Mouse (Mus musculus) mature B cell (primary cell): ENCODE results near the gene Hrh2.

Experiments used
- in situ Hi-C: fragments of 300-500 bp; cut with MboI; formaldehyde crosslinking; loops from 2 replicates; pipeline ENCODE4 v1.14.3; 2019

Gene Hrh2

DNA sequence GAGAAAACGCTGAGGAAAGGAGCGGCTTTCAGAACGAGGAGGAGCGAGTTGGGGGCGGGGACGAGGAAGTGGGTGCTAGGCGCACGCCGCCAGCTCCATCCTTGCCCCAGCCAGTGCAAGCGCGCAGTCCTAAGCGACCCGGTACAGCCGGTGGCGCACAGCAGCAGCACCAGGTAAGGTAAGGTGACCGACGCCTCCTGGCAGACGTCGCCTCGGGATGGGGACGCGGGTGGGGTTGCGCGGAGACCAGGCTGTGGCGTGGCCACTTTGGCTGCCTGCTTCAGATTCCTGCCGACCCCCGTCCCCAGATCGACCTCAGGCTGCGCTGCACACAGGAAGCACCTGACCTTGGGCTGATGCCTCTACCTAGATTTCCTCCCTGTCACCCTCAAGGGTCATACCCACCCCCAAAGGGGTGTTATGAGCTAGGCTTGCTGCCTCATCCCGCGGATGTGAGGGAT is at the start of gene Hrh2:
Gene Hrh2, plus strand, starts transcription at position 109 of the 461 bp plus-strand sequence.
- in situ Hi-C loops: no loop called here

DNA sequence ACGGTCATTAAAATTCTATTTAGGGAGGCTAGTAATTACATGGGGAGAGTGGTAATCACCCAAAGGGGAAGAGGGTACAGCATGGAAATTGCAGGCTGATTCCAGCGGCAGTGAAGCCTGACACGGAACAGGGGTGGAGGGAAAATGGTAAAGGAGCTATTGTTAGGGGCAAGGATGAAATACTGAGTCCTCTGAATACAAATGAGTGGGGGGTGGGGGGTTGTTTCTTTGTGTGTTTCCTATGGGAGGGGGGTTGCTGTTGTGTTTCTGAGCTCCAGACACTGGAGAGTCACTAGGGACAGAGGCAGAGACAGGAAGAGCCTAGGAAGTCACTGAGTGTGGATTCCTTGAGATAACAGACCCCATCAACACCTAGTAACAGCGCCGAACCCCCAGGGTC is 48.1 kb upstream of the Hrh2 start:
- in situ Hi-C loops: no loop called here

DNA sequence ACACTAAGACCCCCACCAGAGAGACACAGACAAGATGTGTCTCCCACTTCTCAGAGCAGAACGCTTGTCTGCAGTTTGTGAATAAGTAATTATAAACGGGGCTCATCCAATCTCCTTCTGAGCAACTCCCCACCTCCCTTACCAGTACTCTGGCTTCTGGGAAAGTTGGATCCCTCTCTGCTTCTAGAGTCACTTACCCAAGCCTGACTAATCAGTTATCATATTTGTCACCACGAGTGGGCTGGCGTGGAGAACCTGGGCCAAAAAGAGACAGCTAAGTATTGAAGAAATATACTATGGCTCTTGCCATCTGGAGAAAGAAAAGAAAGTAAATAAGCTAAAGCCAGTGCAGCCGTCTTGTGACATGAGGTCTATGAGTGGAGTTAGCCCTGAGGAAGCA is 47.3 kb upstream of the Hrh2 start:
- in situ Hi-C loops: no loop called here

DNA sequence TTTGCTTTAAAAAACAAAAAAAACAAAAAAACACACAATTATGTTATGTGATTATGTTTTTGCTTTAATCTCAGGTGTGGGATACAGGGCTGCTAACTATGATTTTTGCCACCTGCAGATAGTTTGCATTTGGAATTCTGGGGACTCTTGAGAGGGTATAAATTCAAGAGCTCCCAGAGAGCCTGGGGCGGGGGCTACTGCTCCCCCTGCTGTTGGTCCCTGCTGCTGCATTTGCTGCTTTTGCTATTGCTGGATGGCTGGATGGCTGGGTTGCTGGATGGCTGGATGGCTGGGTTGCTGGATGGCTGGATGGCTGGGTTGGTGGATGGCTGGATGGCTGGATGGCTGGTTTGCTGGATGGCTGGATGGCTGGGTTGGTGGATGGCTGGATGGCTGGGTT is 44.6 kb upstream of the Hrh2 start:
- in situ Hi-C loops: no loop called here

DNA sequence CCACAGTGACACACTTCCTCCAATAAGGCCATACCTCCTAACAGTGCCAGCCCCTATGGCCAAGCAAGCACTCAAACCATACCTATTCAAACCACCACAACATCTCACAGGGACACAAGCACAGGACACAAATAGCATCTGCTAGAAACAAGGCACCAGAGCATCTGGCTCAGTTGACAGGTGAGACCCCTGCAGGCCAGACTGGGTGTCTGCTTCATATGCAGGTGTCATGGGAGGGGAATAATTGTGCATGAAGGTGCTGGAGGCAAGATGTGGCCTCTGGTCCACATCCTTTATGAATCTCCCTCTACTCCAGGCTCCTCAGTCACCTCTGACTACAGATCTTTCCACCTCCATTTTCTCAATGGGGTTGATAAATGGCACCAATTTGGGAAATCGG is 39.5 kb upstream of the Hrh2 start:
- in situ Hi-C loops: no loop called here

DNA sequence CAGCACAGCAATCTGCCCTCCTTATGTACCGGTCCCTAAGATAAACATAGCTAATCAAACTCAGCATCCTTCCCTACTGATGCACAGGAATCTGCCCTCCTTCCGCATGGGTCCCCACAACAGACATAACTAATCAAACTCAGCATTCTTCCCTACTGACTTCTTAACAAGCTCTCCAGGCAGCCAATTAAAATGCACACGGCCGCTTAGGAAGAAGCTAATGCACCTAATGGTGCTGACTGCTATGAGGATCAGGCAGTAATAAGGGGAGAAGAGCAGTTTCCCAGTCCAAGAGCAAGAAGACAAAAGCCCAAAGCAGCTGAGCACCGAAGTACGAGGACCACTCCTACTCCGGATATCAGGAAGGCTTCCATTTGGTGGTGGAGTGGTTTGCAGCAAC is 39.0 kb upstream of the Hrh2 start:
- in situ Hi-C loops: no loop called here

DNA sequence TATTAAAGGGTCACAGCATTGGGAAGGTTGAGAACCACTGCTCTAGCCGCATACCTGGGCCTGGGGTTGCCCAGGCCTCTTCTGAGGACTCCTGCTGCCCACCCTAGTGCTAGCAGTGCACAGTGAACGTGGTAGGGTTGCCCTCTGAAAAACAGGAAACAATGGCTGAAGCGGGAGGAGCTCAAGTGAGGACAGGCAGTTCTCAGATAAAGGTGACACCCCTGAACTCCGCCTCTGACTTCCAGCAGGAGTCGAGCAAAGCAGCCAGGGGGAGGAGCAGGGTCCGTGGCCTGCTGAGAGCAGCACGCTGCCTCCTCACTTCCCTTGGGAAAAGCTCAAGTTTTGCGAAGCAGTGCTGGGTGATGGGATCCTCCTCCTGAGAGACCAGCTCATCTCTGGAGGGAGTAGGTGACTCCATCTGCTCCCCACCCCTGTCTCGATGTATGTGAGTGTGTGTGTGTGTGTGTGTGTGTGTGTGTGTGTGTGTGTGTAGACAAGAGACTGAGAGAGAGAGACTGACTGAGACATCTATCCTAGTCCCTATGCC is 38.2 kb upstream of the Hrh2 start:
- in situ Hi-C loops: no loop called here

DNA sequence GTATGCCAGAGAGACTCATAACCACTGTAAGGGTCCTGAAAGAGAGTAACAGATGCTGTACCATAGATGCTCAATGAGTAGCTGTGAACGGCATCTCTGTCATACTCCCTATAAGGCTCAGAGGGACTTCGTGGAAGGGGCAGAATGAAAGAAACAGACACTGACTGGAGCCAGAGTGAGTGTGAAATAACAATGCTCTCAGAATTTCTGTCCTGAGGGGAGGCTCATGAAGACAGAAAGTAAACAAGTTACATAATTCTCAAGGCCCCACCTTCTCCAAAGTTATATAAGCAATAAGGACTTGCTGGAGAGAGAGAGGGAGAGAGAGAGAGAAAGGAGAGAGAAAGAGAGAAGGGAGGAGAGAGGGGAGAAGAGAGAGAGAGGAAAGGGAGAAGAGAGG is 36.1 kb upstream of the Hrh2 start:
- in situ Hi-C loops: no loop called here

DNA sequence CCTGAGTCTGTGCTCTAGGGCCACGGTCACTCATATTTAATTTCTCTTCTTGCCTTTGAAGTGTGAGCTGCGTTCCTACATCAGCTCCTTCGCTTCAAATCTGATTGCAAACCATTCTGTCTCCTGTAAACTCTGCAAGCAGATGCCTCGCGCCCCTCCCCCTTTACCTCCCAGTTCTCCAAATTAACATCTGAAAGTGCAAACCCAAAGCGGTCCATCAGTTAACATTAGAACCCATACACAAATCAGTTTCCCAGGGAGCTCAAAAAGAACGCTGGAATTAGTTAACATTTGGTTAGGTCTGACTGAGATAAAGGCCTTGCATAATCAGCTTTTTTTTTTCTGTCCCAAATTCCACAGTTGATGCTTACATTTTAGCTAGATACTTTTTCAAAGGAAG is 32.7 kb upstream of the Hrh2 start:
- in situ Hi-C loops: no loop called here

DNA sequence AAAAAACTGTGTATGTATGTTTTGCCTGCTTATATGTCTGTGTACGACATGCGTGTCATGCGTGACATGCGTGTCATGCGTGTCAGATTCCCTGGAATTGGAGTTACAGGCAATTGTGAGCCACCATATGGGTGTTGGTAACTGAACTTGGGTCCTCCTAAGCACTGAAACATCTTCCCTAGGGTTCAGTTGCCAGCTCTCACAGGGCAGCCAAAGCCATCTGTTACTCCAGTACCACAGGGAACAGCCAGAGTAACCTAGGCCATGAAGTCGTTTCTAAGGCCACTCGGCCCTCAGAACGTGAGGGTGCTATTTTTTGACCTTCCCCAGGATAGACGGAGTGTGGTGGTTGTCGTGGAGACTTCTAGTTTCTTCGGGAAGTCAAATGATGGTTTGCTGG is 32.2 kb upstream of the Hrh2 start:
- in situ Hi-C loops: no loop called here

DNA sequence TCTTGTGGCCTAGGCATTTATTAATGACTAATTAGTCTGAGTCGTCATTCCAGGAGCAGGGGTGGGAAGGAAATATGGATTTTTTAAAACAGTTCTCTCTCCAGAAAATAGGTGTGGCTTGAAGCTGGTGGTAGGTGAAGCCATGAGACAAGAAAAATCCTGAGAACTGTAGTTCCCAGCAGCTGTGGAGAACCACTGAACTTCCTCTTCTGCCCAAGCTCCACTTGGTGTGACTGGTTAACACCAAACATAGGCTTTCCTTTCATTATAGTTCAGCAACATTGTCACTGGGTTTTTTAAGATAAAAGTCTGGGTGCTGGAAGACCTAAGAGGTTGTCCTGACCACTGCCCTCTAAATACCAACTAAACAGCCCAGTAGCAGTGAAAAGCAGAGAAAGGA is 31.4 kb upstream of the Hrh2 start:
- in situ Hi-C loops: no loop called here

DNA sequence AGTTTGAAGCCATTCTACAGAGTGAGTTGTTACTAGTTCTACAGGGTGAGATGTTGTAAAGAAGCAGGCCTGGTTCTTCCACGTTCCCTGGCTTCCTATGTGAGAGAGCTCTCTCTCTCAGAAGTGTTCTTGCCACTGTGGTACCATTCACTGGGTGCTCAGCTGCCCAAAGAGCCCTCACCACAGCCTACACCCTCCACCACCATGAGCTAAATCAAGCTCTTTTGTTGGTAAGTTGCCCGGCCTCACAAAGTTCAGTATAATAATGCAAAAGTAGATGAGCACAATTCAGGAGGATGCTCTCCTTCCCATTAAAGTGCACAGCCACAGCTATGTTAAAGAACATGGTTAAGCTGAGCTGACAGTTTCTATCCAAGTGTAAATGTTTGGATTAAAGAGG is 30.4 kb upstream of the Hrh2 start:
- in situ Hi-C loops: no loop called here

DNA sequence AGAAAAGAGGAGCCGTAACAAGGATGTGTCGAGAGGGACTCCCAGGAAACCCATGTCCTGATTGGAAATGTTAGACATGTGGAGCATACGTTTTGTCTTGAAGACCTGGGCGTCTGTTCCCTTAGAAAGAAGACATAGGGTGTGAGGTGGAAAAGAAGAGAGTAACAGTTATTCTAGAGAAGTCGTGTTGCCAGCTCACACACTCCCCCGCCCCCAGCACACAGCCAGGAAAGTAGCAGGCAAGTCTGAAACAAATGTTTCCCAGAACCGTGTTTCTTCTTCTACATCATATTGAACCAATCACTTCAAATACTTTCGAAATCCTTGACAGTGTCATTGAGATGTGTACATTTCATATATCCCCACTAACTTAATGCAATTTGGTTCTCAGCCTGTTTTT is 28.6 kb upstream of the Hrh2 start:
- in situ Hi-C loops: no loop called here

DNA sequence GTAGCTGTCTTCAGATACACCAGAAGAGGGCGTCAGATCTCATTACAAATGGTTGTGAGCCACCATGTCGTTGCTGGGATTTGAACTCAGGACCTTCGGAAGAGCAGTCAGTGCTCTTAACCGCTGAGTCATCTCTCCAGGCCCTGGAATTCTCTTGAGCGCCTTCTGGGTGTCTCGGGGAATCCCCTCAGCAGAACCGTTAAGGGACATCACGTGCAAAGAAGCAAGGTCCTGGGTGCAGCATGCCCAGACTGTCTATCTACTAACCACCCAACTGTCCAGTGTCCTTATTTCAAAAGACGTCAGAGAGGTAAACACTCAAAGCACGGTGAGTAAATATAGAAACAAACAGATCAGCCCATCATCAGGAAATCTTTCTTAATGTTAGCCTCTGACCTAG is 27.5 kb upstream of the Hrh2 start:
- in situ Hi-C loops: no loop called here

DNA sequence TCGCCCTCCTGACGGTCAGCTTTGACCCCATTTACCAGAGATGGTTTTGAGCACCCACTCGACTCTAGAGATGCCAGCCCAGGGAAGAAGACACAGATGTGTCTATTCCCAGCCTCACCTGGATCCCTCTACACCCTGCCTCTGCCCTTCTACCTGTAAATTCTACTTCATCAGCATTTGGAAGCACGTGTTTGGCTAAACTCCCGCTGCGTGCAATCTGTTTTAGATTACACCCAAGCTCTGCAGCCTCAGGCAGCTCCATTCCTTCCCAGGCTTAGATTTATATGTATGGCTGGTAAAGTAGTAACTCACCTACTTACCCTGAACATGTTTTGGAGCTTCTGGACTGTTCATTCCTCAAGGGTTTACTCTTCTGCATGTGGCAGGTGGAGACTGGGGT is 26.9 kb upstream of the Hrh2 start:
- in situ Hi-C loops: no loop called here

DNA sequence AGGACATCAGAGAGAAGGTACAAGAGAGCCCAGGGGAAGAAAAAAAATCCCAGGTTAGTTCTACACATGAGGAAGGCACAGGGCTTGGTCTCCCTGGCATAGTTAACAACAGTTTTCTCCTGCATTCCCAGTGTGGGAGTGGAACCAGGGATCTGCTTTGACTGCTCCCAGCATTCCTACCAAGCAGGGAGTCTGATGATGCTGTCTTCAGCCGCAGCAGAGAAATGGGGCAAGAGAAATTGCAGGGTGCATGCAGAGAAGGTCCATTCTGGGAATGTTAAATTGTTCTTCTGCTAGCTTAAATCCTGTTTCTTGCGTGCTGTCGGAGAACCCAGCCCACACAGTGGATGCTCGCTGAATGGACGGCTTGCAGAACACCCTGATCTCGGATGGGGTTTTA is 26.2 kb upstream of the Hrh2 start:
- in situ Hi-C loops: no loop called here

DNA sequence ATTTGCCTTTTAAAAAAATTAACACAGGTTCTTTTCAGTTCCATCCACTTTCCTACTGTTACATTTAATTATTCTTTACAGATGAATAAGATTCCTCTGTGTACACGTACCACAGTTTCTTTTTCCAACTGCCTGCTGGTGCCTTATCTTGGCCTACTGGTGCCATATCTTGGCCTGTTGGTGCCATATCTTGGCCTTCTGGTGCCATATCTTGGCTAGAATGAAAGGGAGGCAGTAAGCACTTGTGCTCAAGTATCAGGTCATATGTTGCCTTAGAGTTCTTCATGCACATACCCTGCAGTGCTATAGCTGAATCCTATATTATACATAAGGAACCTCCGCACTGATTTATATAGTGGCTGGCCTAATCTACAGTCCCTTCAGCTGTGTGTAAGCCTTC is 24.9 kb upstream of the Hrh2 start:
- in situ Hi-C loops: no loop called here

DNA sequence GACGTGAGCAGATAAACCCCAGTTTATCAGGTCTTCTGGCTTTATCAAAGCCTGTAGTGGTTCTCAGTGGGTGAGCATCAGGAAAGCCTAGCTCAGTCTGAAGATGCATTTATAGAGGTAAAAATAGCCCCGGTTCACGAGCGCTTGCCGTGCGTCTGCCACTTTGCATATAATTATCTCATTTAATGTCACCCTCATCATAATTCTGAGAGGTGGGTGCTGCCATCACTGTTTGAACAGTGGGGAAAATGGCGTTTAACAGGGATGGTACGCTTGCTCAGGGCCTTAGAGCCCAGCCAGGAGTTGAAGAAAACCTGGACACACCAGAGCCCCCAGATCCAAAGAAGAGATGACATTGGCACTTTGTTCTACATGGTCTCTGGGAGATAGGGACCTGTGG is 23.3 kb upstream of the Hrh2 start:
- in situ Hi-C loops: no loop called here

DNA sequence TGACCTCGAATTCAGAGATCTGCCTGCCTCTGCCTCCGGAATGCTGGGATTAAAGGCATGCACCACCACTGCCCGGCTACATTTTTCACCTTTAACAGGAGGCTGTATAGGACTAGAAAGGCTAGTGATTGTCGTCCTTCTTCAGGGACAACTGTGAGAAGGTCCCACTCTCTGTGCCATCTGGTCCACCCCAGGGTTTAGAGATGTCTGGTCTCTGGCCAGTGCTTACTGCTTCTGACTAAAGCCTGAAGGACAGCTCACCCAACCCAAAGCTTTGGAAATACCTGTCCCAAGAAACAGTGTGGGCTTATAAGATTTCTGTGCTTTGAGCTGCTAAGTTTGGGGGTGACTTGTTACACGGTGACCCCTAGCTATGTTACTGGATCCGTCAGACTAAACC is 21.6 kb upstream of the Hrh2 start:
- in situ Hi-C loops: no loop called here

DNA sequence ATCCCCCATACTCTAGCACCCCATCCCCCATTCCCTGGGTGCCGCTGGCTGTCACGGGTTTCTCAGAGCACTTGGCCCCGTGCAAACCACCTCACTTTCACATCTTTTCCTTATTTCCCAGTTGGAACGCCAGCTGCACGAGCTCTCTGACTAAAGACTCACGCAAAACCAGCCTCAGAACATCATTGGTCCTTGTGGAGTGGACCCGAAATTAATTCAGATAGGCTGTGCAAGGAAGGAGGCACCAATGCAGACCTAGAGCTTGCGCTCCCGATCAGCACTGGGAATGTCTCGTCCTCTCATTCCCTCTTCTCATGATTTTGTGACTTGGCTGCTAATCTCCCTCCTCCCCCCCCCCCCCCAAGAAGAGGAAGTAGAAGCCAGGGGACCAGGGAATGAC is 20.6 kb upstream of the Hrh2 start:
- in situ Hi-C loops: no loop called here

DNA sequence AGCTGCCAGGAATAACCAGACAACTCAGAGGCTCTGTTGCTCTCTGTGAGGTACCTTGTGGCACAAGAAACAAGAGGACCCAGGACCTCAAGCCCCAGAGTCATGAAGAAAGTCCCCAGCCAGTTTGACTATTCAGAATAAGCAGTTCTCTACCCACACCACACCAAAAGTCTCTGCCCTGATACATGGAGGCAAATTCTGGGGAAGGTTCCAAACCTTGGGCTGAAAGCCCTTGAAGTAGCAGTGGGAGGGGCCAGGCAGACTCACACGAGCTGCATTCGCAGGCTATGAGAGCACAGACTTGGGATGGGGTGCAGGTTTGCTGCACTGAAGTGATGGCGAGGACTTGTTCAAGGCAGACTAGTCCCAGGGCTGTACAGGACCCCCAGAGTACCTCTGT is 20.2 kb upstream of the Hrh2 start:
- in situ Hi-C loops: no loop called here

DNA sequence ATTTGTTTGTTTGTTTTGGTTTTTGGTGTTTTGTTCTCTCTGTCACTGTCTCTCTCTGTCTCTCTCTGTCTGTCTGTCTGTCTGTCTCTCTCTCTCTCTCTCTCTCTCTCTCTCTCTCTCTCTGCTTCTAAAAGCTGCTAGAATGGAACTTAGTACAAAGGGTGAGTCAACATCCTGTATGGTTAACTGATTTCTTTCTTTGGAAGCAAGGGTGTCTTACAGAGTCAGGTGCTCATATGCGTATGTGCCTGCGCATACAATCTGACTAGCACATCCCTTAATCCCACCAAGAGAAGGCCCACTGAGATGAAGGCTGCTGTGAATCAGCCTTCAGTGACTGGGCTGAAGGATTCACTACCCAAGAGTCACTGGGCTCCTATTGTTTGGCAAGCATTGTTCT is 18.0 kb upstream of the Hrh2 start:
- in situ Hi-C loops: no loop called here

DNA sequence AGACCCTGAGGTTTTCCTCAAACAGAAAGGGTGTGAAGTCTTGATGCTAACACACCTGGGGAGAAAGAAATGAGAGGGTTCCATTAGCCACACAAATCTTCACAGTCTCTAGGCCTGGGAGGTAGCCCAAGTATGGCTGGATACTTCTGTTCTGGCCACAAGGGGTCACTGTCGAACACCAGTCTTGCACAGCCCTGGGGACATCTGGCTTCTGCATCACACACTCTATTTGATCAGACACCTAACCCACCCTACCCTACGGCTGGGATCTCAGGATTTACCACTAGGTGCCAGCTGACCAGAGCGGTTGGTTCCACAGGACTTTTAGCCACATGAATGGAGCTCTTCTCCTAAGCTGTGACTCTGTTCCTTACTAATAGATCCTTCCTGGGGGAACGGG is 17.2 kb upstream of the Hrh2 start:
- in situ Hi-C loops: no loop called here

DNA sequence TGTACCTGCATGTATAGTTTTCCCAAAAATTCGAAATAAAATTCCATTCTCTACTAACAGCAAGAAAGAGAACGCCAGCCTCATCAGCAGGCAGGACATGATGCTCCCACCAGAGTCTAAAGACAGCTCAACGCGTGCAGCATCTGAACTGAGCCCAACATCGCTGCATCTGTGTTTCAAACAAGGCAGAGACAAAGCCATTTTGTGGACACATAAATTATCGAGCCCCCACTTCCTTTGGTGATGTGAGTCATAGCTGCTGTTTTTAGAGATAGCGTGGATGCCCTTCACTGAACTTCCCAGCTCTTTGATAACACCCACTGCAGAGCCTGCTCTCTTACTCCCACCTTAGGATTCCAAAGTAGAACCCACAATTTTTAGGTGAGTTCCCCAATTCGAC is 16.5 kb upstream of the Hrh2 start:
- in situ Hi-C loops: no loop called here
